Mouse (Mus musculus): ENCODE results near the gene Tmcc1. TPM values are rescaled to one million over a fixed set of nuclear protein-coding genes. Genes with fewer than 3 reads are reported as not detected.
A peak's percentile ranks its signal among the peaks of the same experiment; 100 is the strongest.

Gene Tmcc1
- total RNA-seq, 2 experiments from 2014 or later = 80.1 to 81.7 TPM

- no peak for DNase-seq (ENCODE audit: extremely low spot score in 1 of 2, low spot score in 1 of 2)
Observed at GRCm38 (mm10) chr6:116036555-116036954, 156.7 kb downstream of the Tmcc1 start.

GRCm38 (mm10) chr6:116031052-116031451, 162.2 kb downstream of the Tmcc1 start:
- DNase-seq (ENCODE audit: extremely low spot score in 1 of 2, low spot score in 1 of 2) = no peak

GRCm38 (mm10) chr6:116024666-116025065, 168.6 kb downstream of the Tmcc1 start:
- DNase-seq (ENCODE audit: extremely low spot score in 1 of 2, low spot score in 1 of 2) = no peak

GRCm38 (mm10) chr6:116021961-116022485, 171.3 kb downstream of the Tmcc1 start:
- DNase-seq (ENCODE audit: extremely low spot score in 1 of 2, low spot score in 1 of 2) = no peak

GRCm38 (mm10) chr6:116015902-116016301, 177.4 kb downstream of the Tmcc1 start:
- no peak for DNase-seq (ENCODE audit: extremely low spot score in 1 of 2, low spot score in 1 of 2)

GRCm38 (mm10) chr6:116014111-116014510, 179.2 kb downstream of the Tmcc1 start:
- no peak for DNase-seq (ENCODE audit: extremely low spot score in 1 of 2, low spot score in 1 of 2)

GRCm38 (mm10) chr6:116013687-116014086, 179.6 kb downstream of the Tmcc1 start:
- no peak for DNase-seq (ENCODE audit: extremely low spot score in 1 of 2, low spot score in 1 of 2)

- peak; percentile 90 to 97 for DNase-seq (ENCODE audit: extremely low spot score in 1 of 2, low spot score in 1 of 2)
Observed at GRCm38 (mm10) chr6:116010541-116010940, 182.7 kb downstream of the Tmcc1 start.

- no peak for DNase-seq (ENCODE audit: extremely low spot score in 1 of 2, low spot score in 1 of 2)
Observed at GRCm38 (mm10) chr6:116009426-116009825, 183.9 kb downstream of the Tmcc1 start.

- DNase-seq (ENCODE audit: extremely low spot score in 1 of 2, low spot score in 1 of 2) = peak; percentile 66 to 84
Observed at GRCm38 (mm10) chr6:116007561-116008173, 185.6 kb downstream of the Tmcc1 start.

- DNase-seq (ENCODE audit: extremely low spot score in 1 of 2, low spot score in 1 of 2) = no peak
Observed at GRCm38 (mm10) chr6:116006731-116007130, 186.6 kb downstream of the Tmcc1 start.

- no peak for DNase-seq (ENCODE audit: extremely low spot score in 1 of 2, low spot score in 1 of 2)
Observed at GRCm38 (mm10) chr6:116005959-116006288, 187.4 kb downstream of the Tmcc1 start.

- DNase-seq (ENCODE audit: extremely low spot score in 1 of 2, low spot score in 1 of 2) = no peak
Observed at GRCm38 (mm10) chr6:116005275-116005958, 187.9 kb downstream of the Tmcc1 start.

GRCm38 (mm10) chr6:116004716-116005115, 188.6 kb downstream of the Tmcc1 start:
- no peak for DNase-seq (ENCODE audit: extremely low spot score in 1 of 2, low spot score in 1 of 2)

GRCm38 (mm10) chr6:116004069-116004468, 189.2 kb downstream of the Tmcc1 start:
- no peak for DNase-seq (ENCODE audit: extremely low spot score in 1 of 2, low spot score in 1 of 2)

GRCm38 (mm10) chr6:116003516-116003915, 189.8 kb downstream of the Tmcc1 start:
- DNase-seq (ENCODE audit: extremely low spot score in 1 of 2, low spot score in 1 of 2) = no peak

- no peak for DNase-seq (ENCODE audit: extremely low spot score in 1 of 2, low spot score in 1 of 2)
Observed at GRCm38 (mm10) chr6:116002311-116003104, 190.8 kb downstream of the Tmcc1 start.

GRCm38 (mm10) chr6:116000851-116001250, 192.4 kb downstream of the Tmcc1 start:
- no peak for DNase-seq (ENCODE audit: extremely low spot score in 1 of 2, low spot score in 1 of 2)

- no peak for DNase-seq (ENCODE audit: extremely low spot score in 1 of 2, low spot score in 1 of 2)
Observed at GRCm38 (mm10) chr6:115999227-115999626, 194.1 kb downstream of the Tmcc1 start.

GRCm38 (mm10) chr6:115998758-115999157, 194.5 kb downstream of the Tmcc1 start:
- no peak for DNase-seq (ENCODE audit: extremely low spot score in 1 of 2, low spot score in 1 of 2)

GRCm38 (mm10) chr6:115997726-115998311, 195.5 kb downstream of the Tmcc1 start:
- DNase-seq (ENCODE audit: extremely low spot score in 1 of 2, low spot score in 1 of 2) = no peak
